Mouse (Mus musculus): ENCODE data around the gene Zkscan17.
"Not testable (repeated sequence)": the region's sequence is repeated elsewhere in the genome, so short reads cannot be mapped to it uniquely, and the experiment has no call there.

The Zkscan17 gene

GRCm38 (mm10) chr11:59526472-59527080 is at the start of gene Zkscan17:
Gene Zkscan17 (minus strand): TSS chr11:59526751.
- DNase-seq (ENCODE audit: low read depth in 1 of 2, low spot score in 2 of 2), result peak; percentile 37 to 52

GRCm38 (mm10) chr11:59576135-59576534 is 49.6 kb upstream of the Zkscan17 start, which contains the start of gene Olfr222:
Gene Olfr222 (minus strand): TSS chr11:59576235.
- not testable (repeated sequence) for DNase-seq (ENCODE audit: low read depth in 1 of 2, low spot score in 2 of 2)

- DNase-seq (ENCODE audit: low read depth in 1 of 2, low spot score in 2 of 2), result no peak
These were observed 49.2 kb upstream of the Zkscan17 start for GRCm38 (mm10) chr11:59575726-59576125.

- DNase-seq (ENCODE audit: low read depth in 1 of 2, low spot score in 2 of 2), result no peak
These were observed 42.8 kb upstream of the Zkscan17 start for GRCm38 (mm10) chr11:59569306-59569705.

GRCm38 (mm10) chr11:59562837-59563236 is 36.3 kb upstream of the Zkscan17 start:
- no peak for DNase-seq (ENCODE audit: low read depth in 1 of 2, low spot score in 2 of 2)

- no peak for DNase-seq (ENCODE audit: low read depth in 1 of 2, low spot score in 2 of 2)
These were observed 35.8 kb upstream of the Zkscan17 start for GRCm38 (mm10) chr11:59562336-59562735.

GRCm38 (mm10) chr11:59560906-59561305 is 34.4 kb upstream of the Zkscan17 start:
- no peak for DNase-seq (ENCODE audit: low read depth in 1 of 2, low spot score in 2 of 2)

- DNase-seq (ENCODE audit: low read depth in 1 of 2, low spot score in 2 of 2), result no peak
These were observed 28.0 kb upstream of the Zkscan17 start for GRCm38 (mm10) chr11:59554535-59554934.

GRCm38 (mm10) chr11:59554127-59554526 is 27.6 kb upstream of the Zkscan17 start:
- no peak for DNase-seq (ENCODE audit: low read depth in 1 of 2, low spot score in 2 of 2)

- DNase-seq (ENCODE audit: low read depth in 1 of 2, low spot score in 2 of 2), result no peak
These were observed 17.5 kb upstream of the Zkscan17 start for GRCm38 (mm10) chr11:59544005-59544404.

GRCm38 (mm10) chr11:59543376-59543775 is 16.8 kb upstream of the Zkscan17 start:
- no peak for DNase-seq (ENCODE audit: low read depth in 1 of 2, low spot score in 2 of 2)

GRCm38 (mm10) chr11:59542442-59542841 is 15.9 kb upstream of the Zkscan17 start:
- peak; percentile 61 to 67 for DNase-seq (ENCODE audit: low read depth in 1 of 2, low spot score in 2 of 2)

GRCm38 (mm10) chr11:59541324-59541723 is 14.8 kb upstream of the Zkscan17 start, which contains the start of gene Nlrp3:
Gene Nlrp3 (plus strand): TSS chr11:59541568.
- peak in 1 of 2 experiments; percentile 49 for DNase-seq (ENCODE audit: low read depth in 1 of 2, low spot score in 2 of 2)

- no peak for DNase-seq (ENCODE audit: low read depth in 1 of 2, low spot score in 2 of 2)
These were observed 13.6 kb upstream of the Zkscan17 start for GRCm38 (mm10) chr11:59540123-59540522.

GRCm38 (mm10) chr11:59538387-59538786 is 11.8 kb upstream of the Zkscan17 start:
- peak in 1 of 2 experiments; percentile 81 for DNase-seq (ENCODE audit: low read depth in 1 of 2, low spot score in 2 of 2)

- DNase-seq (ENCODE audit: low read depth in 1 of 2, low spot score in 2 of 2), result peak in 1 of 2 experiments; percentile 46
These were observed 10.9 kb upstream of the Zkscan17 start for GRCm38 (mm10) chr11:59537218-59538130.

GRCm38 (mm10) chr11:59531562-59531961 is 5.0 kb upstream of the Zkscan17 start:
- no peak for DNase-seq (ENCODE audit: low read depth in 1 of 2, low spot score in 2 of 2)

- DNase-seq (ENCODE audit: low read depth in 1 of 2, low spot score in 2 of 2), result no peak
These were observed 4.5 kb upstream of the Zkscan17 start for GRCm38 (mm10) chr11:59530870-59531535.

- DNase-seq (ENCODE audit: low read depth in 1 of 2, low spot score in 2 of 2), result no peak
These were observed 3.7 kb upstream of the Zkscan17 start for GRCm38 (mm10) chr11:59530221-59530620.

- peak; percentile 56 to 65 for DNase-seq (ENCODE audit: low read depth in 1 of 2, low spot score in 2 of 2)
These were observed 1.3 kb downstream of the Zkscan17 start for GRCm38 (mm10) chr11:59525237-59525636.

GRCm38 (mm10) chr11:59524150-59524549 is 2.4 kb downstream of the Zkscan17 start:
- DNase-seq (ENCODE audit: low read depth in 1 of 2, low spot score in 2 of 2), result no peak

Data from monocyte, adult 2 months (primary cell).